Mouse (Mus musculus) liver, postnatal 0 days (tissue): ENCODE measurements at regions not wholly inside any gene's neighbourhood (a gene's known extent, or its start where the extent isn't known, plus 50 kb on each side); places are given as distances from the start of the nearest gene placed in this dataset.
"Not testable (repeated sequence)": the region's sequence is repeated elsewhere in the genome, so short reads cannot be mapped to it uniquely, and the experiment has no call there.

Experiments
- ATAC-seq: fragments of 200-750 bp; cut with Nextera tagmentation; 2 replicates; pipeline ENCODE4 v1.8.0; 2017; ENCODE audit warnings: mild to moderate bottlenecking, moderate library complexity
- DNase-seq: peaks from one replicate; pipeline ENCODE4 v3.0.0-alpha.2; 2016
- H3K27ac ChIP-seq: fragments of 300-500 bp; sonication (generic); 2 replicates; pipeline ENCODE4 v1.5.1; 2014; ENCODE audit warnings: antibody characterized with exemption, moderate library complexity, mild to moderate bottlenecking, low read depth
- H3K27me3 ChIP-seq: fragments of 300-500 bp; sonication (generic); 2 replicates; pipeline ENCODE4 v1.6.1; 2014; ENCODE audit warnings: low read length, control low read depth, mixed read lengths; ENCODE audit not compliant: insufficient read depth
- H3K36me3 ChIP-seq: fragments of 300-500 bp; sonication (generic); replicated peaks from 2 replicates; pipeline ENCODE4 v1.6.1; 2014; ENCODE audit warnings: mild to moderate bottlenecking, control low read depth, low read length, moderate library complexity, mixed read lengths; ENCODE audit not compliant: insufficient read depth
- H3K4me1 ChIP-seq: fragments of 300-500 bp; sonication (generic); 2 replicates; pipeline ENCODE4 v1.6.1; 2014; ENCODE audit warnings: antibody characterized with exemption, mild to moderate bottlenecking, control low read depth; ENCODE audit not compliant: insufficient read depth
- H3K4me2 ChIP-seq: fragments of 300-500 bp; sonication (generic); 2 replicates; pipeline ENCODE4 v1.6.1; 2014; ENCODE audit warnings: low read depth, mild to moderate bottlenecking, low read length, moderate library complexity, mixed read lengths
- H3K4me3 ChIP-seq: fragments of 300-500 bp; sonication (generic); 2 replicates; pipeline ENCODE4 v1.5.1; 2014; ENCODE audit warnings: low read depth, low read length
- H3K9ac ChIP-seq: fragments of 300-500 bp; sonication (generic); replicated peaks from 2 replicates; pipeline ENCODE4 v1.6.1; 2014; ENCODE audit warnings: mild to moderate bottlenecking, moderate library complexity
- H3K9me3 ChIP-seq: fragments of 300-500 bp; sonication (generic); 2 replicates; pipeline ENCODE4 v1.6.1; 2016; ENCODE audit warnings: mild to moderate bottlenecking, control low read depth, low read length, mixed read lengths
- CTCF ChIP-seq: sonication (generic); IDR thresholded peaks from 2 replicates; pipeline ENCODE4 v1.5.1; 2016; ENCODE audit warnings: antibody characterized with exemption, low read depth
- EP300 ChIP-seq: IDR thresholded peaks from 2 replicates; pipeline ENCODE4 v1.6.1; 2016; ENCODE audit warnings: antibody characterized with exemption, low read depth, mild to moderate bottlenecking
- WGBS: fragments of 180-500 bp; shearing (Covaris S2); extraction: QIAGEN DNeasy Blood & Tissue Kit; methylation state at CpG from one replicate; pipeline ENCODE4 v1.1.7; 2014; ENCODE audit not compliant: insufficient replicate concordance; 5-methylcytosine and 5-hydroxymethylcytosine counted together

DNA sequence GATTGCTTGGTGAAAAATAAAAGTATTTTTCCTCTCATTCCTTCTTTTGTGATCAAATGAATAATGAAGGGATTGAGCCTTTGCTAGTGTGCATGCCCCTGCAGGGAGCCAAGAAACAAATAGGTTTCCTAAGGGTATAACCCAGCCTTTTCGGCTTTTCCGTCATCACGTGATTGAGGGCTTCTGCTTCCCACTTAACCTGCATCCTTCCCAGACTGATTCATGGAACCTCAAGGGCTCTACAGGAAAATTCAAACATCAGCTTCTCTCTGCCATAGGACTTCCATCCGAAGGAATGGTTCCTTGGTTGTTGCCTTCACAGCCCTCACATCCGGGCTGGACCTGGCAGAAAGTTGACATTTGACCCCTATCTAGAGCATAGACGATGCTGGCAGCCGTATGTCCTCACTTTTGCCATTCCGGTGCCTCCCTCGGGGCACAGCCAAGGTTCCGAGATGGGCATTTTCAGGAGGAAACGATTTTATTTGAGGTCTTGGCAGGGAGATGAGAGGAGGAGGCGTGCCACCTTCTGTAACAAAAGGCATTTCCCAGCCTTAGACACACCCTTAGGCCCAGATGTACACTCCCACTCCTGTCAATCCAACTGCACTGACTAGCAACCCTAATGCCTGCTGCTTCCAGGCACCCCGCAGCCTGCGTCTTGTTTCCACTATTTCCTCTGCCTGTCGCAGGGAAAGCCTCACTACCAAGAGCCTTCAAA, 112.2 kb upstream of the Adgrf1 start:
- H3K4me3 ChIP-seq, result no peak overlapping the region
- no peaks in the 10 kb centered on the region for H3K36me3 ChIP-seq
- H3K4me2 ChIP-seq, result no peak overlapping the region
- TF ChIP-seq CTCF, result no peak
- no peak for TF ChIP-seq EP300
- no peak overlapping the region for H3K9ac ChIP-seq
- H3K9me3 ChIP-seq, result no peaks in the 10 kb centered on the region
- WGBS, result 52% methylated on average over 15 of the region's 15 CpGs
- ATAC-seq, result no peak
- H3K4me1 ChIP-seq, result no peaks in the 10 kb centered on the region
- no peaks in the 10 kb centered on the region for H3K27me3 ChIP-seq
- H3K27ac ChIP-seq, result no peak overlapping the region
- no peak for DNase-seq

GRCm38 (mm10) chr17:43158741-43159140, 111.4 kb upstream of the Adgrf1 start:
- ATAC-seq (no peak), DNase-seq (no peak)
- no peak overlapping the region for H3K27ac ChIP-seq
- no peaks in the 10 kb centered on the region for H3K27me3 ChIP-seq
- no peak for TF ChIP-seq EP300
- TF ChIP-seq CTCF, result no peak
- WGBS, result 60% methylated on average over 10 of the region's 10 CpGs
- H3K9me3 ChIP-seq, result no peaks in the 10 kb centered on the region
- no peak overlapping the region for H3K4me2 ChIP-seq
- H3K4me1 ChIP-seq, result no peaks in the 10 kb centered on the region
- H3K9ac ChIP-seq, result no peak overlapping the region
- no peak overlapping the region for H3K4me3 ChIP-seq
- H3K36me3 ChIP-seq, result no peaks in the 10 kb centered on the region

GRCm38 (mm10) chr17:43161306-43161705, 108.8 kb upstream of the Adgrf1 start:
- H3K4me3 ChIP-seq, H3K4me2 ChIP-seq, DNase-seq, H3K9me3 ChIP-seq, H3K4me1 ChIP-seq, H3K36me3 ChIP-seq, ATAC-seq, H3K27me3 ChIP-seq, H3K27ac ChIP-seq, H3K9ac ChIP-seq: not testable (repeated sequence)
- 71% methylated on average over 8 of the region's 10 CpGs for WGBS

GRCm38 (mm10) chr17:43163126-43163525, 107.0 kb upstream of the Adgrf1 start:
- no peaks in the 10 kb centered on the region for H3K36me3 ChIP-seq
- no peaks in the 10 kb centered on the region for H3K4me1 ChIP-seq
- no peak overlapping the region for H3K9ac ChIP-seq
- H3K4me2 ChIP-seq, result no peak overlapping the region
- DNase-seq (no peak), ATAC-seq (no peak)
- 87% methylated on average over 4 of the region's 4 CpGs for WGBS
- H3K27me3 ChIP-seq, result no peaks in the 10 kb centered on the region
- TF ChIP-seq EP300 (no peak), CTCF (no peak)
- H3K4me3 ChIP-seq, result no peak overlapping the region
- H3K9me3 ChIP-seq, result no peaks in the 10 kb centered on the region
- H3K27ac ChIP-seq, result no peak overlapping the region

DNA sequence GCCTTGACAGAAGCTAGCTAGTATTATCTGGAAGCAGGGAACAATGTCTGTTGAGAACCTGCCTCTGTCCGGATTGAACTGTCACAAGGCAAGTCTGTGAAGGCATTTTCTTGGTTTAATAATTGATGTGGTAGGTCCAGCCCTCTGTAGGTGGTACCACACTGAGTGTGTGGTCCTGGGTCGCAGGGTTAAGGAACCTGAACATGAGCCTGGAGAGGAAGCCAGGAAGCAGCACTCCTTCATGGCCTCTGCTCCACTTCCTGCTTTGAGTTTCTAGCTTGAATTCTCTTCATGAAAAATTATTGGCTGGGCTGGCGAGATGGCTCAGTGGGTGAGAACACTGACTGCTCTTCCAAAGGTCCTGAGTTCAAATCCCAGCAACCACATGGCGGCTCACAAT, 104.0 kb upstream of the Adgrf1 start:
- no peak for ATAC-seq
- WGBS, result 68% methylated on average over 4 of the region's 4 CpGs
- H3K4me2 ChIP-seq, result no peak overlapping the region
- no peak overlapping the region for H3K9ac ChIP-seq
- no peaks in the 10 kb centered on the region for H3K36me3 ChIP-seq
- no peak overlapping the region for H3K4me3 ChIP-seq
- TF ChIP-seq CTCF (no peak), EP300 (no peak)
- no peak overlapping the region for H3K27ac ChIP-seq
- no peaks in the 10 kb centered on the region for H3K4me1 ChIP-seq
- H3K27me3 ChIP-seq, result no peaks in the 10 kb centered on the region
- no peak for DNase-seq
- no peaks in the 10 kb centered on the region for H3K9me3 ChIP-seq

DNA sequence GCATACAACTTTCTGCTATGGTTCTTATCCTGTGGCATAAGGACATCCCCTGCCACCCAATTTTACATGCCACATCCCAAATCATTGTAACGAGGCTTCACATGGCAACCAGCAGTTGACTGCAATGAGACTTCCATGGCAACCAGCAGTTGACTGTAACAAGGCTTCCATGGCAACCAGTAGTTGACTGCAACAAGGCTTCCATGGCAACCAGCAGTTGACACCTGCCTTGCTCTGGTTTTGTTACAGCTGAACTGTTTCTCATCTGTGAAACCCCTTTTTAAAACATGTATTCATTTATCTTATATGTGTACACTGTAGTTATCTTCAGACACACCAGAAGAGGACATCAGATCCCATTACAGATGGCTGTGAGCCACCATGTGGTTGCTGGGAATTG, 100.7 kb upstream of the Adgrf1 start:
- H3K4me1 ChIP-seq, result no peaks in the 10 kb centered on the region
- no peaks in the 10 kb centered on the region for H3K9me3 ChIP-seq
- ATAC-seq, result no peak
- no peak overlapping the region for H3K4me2 ChIP-seq
- H3K27me3 ChIP-seq, result no peaks in the 10 kb centered on the region
- no peak overlapping the region for H3K4me3 ChIP-seq
- no peak overlapping the region for H3K27ac ChIP-seq
- no peak overlapping the region for H3K9ac ChIP-seq
- TF ChIP-seq CTCF (no peak), EP300 (no peak)
- no peak for DNase-seq
- no peaks in the 10 kb centered on the region for H3K36me3 ChIP-seq
- 82% methylated on average over 1 of the region's 1 CpGs for WGBS

DNA sequence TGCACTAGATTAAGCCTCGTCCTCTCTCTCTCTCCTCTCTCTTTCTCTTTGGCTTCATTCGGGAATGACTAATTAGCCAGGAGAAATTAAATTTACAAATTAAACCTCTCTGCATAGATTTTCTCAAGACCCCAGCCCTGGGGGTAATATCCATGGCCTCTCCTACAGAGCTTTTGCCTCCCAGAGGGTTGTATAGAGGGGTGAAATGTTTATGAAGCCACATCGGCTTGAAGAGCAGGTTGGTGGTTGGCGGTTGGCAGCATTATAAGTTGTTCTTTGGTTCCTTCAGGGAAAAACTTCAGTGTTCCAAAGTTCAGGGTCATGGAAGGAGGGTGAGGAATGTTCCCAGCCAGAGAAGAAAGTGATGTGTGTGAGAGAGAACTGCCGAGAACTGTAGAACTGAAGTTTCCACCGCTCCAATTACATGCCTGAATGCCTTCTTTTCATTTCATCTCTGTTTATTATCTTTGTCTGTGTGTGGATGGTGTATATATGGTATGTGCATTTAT, 97.4 kb upstream of the Adgrf1 start:
- H3K4me1 ChIP-seq, result 0 out of 2 replicates have a peak, but pooled peaks cover 4% of the 10 kb centered on the region
- no peak for TF ChIP-seq EP300
- no peak for TF ChIP-seq CTCF
- H3K4me3 ChIP-seq, result no peak overlapping the region
- H3K9me3 ChIP-seq, result no peaks in the 10 kb centered on the region
- no peaks in the 10 kb centered on the region for H3K27me3 ChIP-seq
- H3K4me2 ChIP-seq, result no peak overlapping the region
- DNase-seq (no peak), ATAC-seq (no peak)
- H3K9ac ChIP-seq, result no peak overlapping the region
- no peaks in the 10 kb centered on the region for H3K36me3 ChIP-seq
- WGBS, result 76% methylated on average over 6 of the region's 6 CpGs
- no peak overlapping the region for H3K27ac ChIP-seq
